Mouse (Mus musculus): ENCODE data around the gene Coasy. TPM values are rescaled to one million over a fixed set of nuclear protein-coding genes. Genes with fewer than 3 reads are reported as not detected.

Coasy gene
- 28.2 and 48.5 TPM in 2 replicates for polyA plus RNA-seq (2012; ENCODE audit: low replicate concordance)

DNA sequence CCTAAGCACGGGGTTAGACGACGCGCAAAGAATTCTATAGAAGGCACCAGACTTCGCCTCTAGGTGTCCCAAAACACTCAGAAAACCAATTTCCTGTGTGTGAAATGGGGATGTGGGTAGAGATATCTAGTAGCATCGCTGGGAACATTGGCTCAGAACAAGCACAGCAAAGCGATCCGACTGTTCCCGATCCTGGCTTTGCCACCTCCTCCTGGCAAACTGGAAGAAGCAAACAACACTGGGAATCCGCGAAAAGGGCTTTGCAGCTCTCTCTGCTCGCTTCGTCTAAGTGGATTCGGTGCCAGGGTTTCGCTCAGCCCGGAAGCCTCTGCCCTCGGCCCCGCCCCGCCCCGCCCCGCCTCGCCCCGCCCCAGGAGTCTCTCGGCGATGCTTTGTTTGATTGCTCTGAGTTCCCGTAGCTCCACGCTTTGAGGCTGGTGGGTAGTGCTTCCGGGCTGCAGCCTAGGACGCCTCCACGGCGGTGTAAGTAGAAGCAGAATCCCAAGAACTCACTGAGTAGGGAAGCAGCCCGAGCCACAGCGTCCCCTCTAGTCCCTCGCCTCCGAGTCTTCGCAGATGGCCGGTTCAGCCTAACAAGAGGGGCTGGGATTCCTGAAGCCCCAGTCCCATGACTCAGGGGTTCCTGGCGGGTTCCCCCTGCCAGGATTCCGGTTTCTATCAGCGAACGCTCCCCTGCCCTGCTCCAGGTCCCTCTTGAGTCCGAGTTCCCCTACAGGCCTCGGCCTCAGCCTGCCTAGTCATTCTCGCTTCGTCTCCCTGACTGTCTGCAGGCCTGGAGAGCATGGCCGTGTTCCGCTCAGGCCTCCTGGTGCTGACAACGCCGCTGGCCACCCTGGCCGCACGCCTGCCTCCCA lies at the start of gene Coasy:
TSS of gene Coasy (plus strand) at position 358 of the 875 bp plus-strand sequence.

GRCm38 (mm10) chr11:101069391-101070188 lies 12.8 kb upstream of the Coasy start, which contains the start of gene Naglu:
Naglu (plus strand) TSS chr11:101070012.

GRCm38 (mm10) chr11:101078121-101078520 lies 4.2 kb upstream of the Coasy start, which contains the start of gene Hsd17b1:
Hsd17b1 (plus strand) TSS chr11:101078411.

DNA sequence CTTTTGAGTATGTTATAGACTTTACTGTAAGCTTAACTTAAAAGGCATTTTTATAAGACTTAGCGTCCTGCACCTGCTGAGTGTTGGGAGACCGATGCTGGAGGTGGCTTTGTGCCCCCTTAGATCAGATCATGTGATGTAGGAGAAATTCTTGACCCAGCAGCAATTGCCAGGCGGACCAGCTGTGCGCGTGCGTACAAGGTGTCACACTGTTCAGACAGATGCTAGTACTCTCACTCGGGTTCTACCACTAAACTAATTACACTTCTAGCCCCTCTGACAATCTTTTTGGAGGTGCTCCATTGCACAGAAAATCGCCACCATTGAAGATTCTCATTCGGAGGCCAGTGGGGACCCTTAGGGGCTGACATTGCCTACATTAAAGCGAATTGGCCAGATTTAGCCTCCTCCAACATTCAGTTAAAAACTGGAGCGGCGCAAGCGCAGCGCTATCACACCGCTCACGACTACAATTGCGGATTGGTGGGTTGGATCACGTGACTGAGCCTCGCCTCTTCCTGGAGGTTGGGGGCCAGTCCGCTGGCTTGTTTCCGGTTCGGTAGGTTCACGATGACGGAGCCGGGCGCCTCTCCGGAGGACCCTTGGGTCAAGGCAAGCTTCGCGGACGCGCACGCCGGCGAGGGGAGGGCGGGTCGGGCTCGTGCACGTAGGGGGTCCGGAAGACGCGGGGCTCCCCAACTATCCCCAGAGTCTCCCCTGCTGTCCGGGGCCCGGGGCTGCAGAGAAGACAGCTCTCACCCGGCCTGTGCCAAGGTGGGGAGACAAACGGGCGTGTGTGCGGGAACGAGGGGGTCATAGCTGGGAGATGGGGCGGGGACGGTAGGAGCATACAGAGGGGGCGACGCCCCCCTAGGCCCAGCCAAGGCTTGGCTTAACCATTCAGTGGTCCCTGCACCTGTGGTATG lies 4.7 kb downstream of the Coasy start, which contains the start of gene Mlx:
TSS of gene Mlx (plus strand) at position 522 of the 926 bp plus-strand sequence.

DNA sequence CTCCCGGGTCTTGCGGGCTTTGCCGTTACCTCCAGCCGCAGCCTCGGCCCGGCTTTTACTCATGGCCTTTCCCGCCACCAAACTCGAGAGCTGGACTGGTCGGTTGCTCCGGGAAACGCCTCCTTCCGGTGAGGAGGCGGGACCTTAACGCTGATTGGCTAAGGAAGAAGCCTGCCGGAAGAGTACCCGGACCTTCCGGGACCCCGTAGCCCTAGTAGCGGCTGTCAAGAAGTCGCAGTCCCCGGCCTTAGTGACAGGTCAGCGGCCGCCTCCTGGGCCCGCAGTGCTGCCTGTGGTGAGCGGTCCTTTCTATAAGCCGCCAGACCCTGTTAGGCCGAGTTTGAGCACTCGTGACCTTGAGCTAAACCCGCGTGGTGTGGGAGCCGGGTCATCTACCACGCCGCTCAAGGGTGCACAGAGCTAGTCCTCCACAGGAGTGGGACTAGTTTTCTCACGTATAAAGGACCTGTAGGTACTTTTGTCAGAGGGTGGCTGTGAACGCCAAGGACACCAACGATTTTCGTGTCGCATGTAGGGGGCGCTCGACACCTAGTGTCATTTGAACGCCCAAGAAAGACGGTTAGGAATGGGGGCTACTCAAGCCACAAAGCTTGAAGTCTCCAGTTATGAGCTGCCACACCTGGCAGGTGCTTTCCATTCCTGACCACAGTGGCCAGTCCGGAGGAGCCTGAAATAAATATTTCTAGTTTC lies 13.1 kb downstream of the Coasy start, which contains the start of gene Psmc3ip:
TSS of gene Psmc3ip (minus strand) at position 123 of the 711 bp plus-strand sequence.

DNA sequence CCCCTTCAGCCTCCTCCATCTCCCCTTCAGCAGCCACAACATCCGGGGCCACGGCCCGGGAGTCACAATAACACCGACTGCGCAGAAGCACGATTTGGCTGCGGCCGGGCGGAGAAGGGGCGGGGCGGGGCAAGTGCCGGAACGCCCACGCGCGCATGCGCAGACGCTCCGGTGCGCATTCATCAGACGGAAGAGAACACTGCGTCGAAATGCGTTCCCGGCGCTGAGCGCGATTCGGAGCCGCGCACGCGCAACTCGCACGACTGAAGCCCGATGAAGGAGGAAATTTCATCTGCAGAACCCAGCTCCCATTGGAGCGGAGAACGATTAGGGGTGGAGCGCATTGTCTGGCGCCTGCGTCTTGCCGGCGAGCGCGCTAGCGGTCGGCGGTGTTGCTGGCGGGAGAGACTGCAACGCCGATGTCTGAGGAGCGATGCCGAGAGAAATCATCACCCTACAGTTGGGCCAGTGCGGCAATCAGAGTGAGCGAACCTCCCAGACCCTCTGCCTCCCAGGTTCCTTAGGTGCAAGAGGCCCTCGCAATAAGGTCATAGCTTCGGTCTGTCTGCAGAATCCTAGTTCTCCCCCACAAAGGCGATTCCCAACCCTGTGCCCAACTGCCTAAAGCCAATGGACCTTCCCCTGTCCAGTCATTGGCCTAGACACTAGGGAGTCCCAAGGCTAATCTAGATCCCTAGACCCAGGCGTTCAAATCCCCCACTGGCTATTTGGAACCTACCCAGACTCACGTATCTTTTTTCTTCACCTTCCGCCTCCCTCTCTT lies 37.6 kb downstream of the Coasy start, which contains the start of the genes Retreg3 and Tubg1:
TSS of gene Retreg3 (minus strand) at position 133 of the 784 bp plus-strand sequence.
TSS of gene Tubg1 (plus strand) at position 178 of the 784 bp plus-strand sequence.

Other genes with a start within 250 kb of the Coasy start
- gene Stat5b, start 231.8 kb upstream of the Coasy start, polyA plus RNA-seq (2012; ENCODE audit: low replicate concordance): 27.4 and 38.6 TPM in 2 replicates
- 25.8 and 32.3 TPM in 2 replicates for gene Stat5a, start 223.2 kb upstream of the Coasy start, polyA plus RNA-seq (2012; ENCODE audit: low replicate concordance)
- 22.0 and 45.8 TPM in 2 replicates for gene Stat3, start 143.0 kb upstream of the Coasy start, polyA plus RNA-seq (2012; ENCODE audit: low replicate concordance)
- gene Cavin1, start 111.7 kb upstream of the Coasy start, polyA plus RNA-seq (2012; ENCODE audit: low replicate concordance): 7.5 and 8.9 TPM in 2 replicates
- 80.6 and 100 TPM in 2 replicates for gene Atp6v0a1, start 73.1 kb upstream of the Coasy start, polyA plus RNA-seq (2012; ENCODE audit: low replicate concordance)
- 4.8 and 25.3 TPM in 2 replicates for gene Naglu, start 12.6 kb upstream of the Coasy start, polyA plus RNA-seq (2012; ENCODE audit: low replicate concordance)
- gene Hsd17b1, start 4.2 kb upstream of the Coasy start, polyA plus RNA-seq (2012; ENCODE audit: low replicate concordance): not detected in 2 replicates
- 13.7 and 31.7 TPM in 2 replicates for gene Mlx, start 4.7 kb downstream of the Coasy start, polyA plus RNA-seq (2012; ENCODE audit: low replicate concordance)
- 16.3 and 18.1 TPM in 2 replicates for gene Psmc3ip, start 12.9 kb downstream of the Coasy start, polyA plus RNA-seq (2012; ENCODE audit: low replicate concordance)
- 5.6 and 18.8 TPM in 2 replicates for gene Retreg3, start 37.3 kb downstream of the Coasy start, polyA plus RNA-seq (2012; ENCODE audit: low replicate concordance)
- 149 and 176 TPM in 2 replicates for gene Tubg1, start 37.4 kb downstream of the Coasy start, polyA plus RNA-seq (2012; ENCODE audit: low replicate concordance)
- gene Tubg2, start 73.3 kb downstream of the Coasy start, polyA plus RNA-seq (2012; ENCODE audit: low replicate concordance): 1.7 and 2.4 TPM in 2 replicates
- 0.40 and 0.42 TPM in 2 replicates for gene Cntnap1, start 88.0 kb downstream of the Coasy start, polyA plus RNA-seq (2012; ENCODE audit: low replicate concordance)
- 3.2 and 5.3 TPM in 2 replicates for gene Plekhh3, start 88.8 kb downstream of the Coasy start, polyA plus RNA-seq (2012; ENCODE audit: low replicate concordance)
- gene Ccr10, start 92.9 kb downstream of the Coasy start, polyA plus RNA-seq (2012; ENCODE audit: low replicate concordance): 0.56 and 1.1 TPM in 2 replicates
- gene Ezh1, start 143.9 kb downstream of the Coasy start, polyA plus RNA-seq (2012; ENCODE audit: low replicate concordance): 0.88 and 7.2 TPM in 2 replicates
- 5.4 and 11.1 TPM in 2 replicates for gene Ramp2, start 163.5 kb downstream of the Coasy start, polyA plus RNA-seq (2012; ENCODE audit: low replicate concordance)
- 73.9 and 74.5 TPM in 2 replicates for gene Vps25, start 171.1 kb downstream of the Coasy start, polyA plus RNA-seq (2012; ENCODE audit: low replicate concordance)
- gene Wnk4, start 178.0 kb downstream of the Coasy start, polyA plus RNA-seq (2012; ENCODE audit: low replicate concordance): 6.0 and 8.9 TPM in 2 replicates
- 0.17 TPM in 1 of 2 replicates, not detected in the other for gene Cntd1, start 196.4 kb downstream of the Coasy start, polyA plus RNA-seq (2012; ENCODE audit: low replicate concordance)
- 2.0 and 15.7 TPM in 2 replicates for gene Coa3, start 196.5 kb downstream of the Coasy start, polyA plus RNA-seq (2012; ENCODE audit: low replicate concordance)
- 55.6 and 84.1 TPM in 2 replicates for gene Becn1, start 219.7 kb downstream of the Coasy start, polyA plus RNA-seq (2012; ENCODE audit: low replicate concordance)
- gene Psme3, start 233.6 kb downstream of the Coasy start, polyA plus RNA-seq (2012; ENCODE audit: low replicate concordance): 97.5 and 117 TPM in 2 replicates
- 11.1 and 13.4 TPM in 2 replicates for gene Aoc2, start 242.5 kb downstream of the Coasy start, polyA plus RNA-seq (2012; ENCODE audit: low replicate concordance)
- 0.37 and 0.41 TPM in 2 replicates for gene Aoc3, start 248.0 kb downstream of the Coasy start, polyA plus RNA-seq (2012; ENCODE audit: low replicate concordance)

Measured in leukemia stem cell, adult 10-12 weeks (primary cell).